41 mouse cellular contexts compared by ENCODE assay signal in genomic region chr1:86480288-86480687, GRCm38 (mm10). TPM values are rescaled to one million over a fixed set of nuclear protein-coding genes. Genes with fewer than 3 reads are reported as not detected.
DNase-seq lines count a peak whose midpoint lies in the region; ATAC-seq and TF ChIP-seq lines count a peak whose summit lies in the region.
"Had no signal": no experiment of that assay in that cellular context is flagged by ENCODE, and none has a peak within 500 bp of the region (broad histone marks: within the 10 kb centered on the region; RNA-seq: fewer than 3 reads in every experiment).

No protein-coding gene starts in this region.

- no peaks in the 10 kb centered on the region for H3K36me3 ChIP-seq in intestine, embryonic 15.5 days
- no peaks in the 10 kb centered on the region for H3K36me3 ChIP-seq in intestine, postnatal 0 days (ENCODE audit: control insufficient read depth, insufficient read depth)
- H3K36me3 ChIP-seq in stomach, embryonic 15.5 days, result no peaks in the 10 kb centered on the region
- H3K36me3 ChIP-seq in stomach, postnatal 0 days (ENCODE audit: control insufficient read depth, insufficient read depth, low read length), result no peaks in the 10 kb centered on the region
- H3K36me3 ChIP-seq in liver, embryonic 14.5 days (replicated peaks; ENCODE audit: control insufficient read depth, insufficient read depth, low read depth), result no peaks in the 10 kb centered on the region
- H3K36me3 ChIP-seq in stomach, embryonic 16.5 days (ENCODE audit: control insufficient read depth, insufficient read depth, low read length), result no peaks in the 10 kb centered on the region
- H3K36me3 ChIP-seq in hindbrain, postnatal 0 days (ENCODE audit: insufficient read depth, low read length), result no peaks in the 10 kb centered on the region
- H3K36me3 ChIP-seq: embryonic facial prominence, embryonic 12.5 days; forebrain, embryonic 10.5 days; heart, embryonic 10.5 days; heart, embryonic 15.5 days; limb, embryonic 15.5 days; midbrain, embryonic 12.5 days; neural tube, embryonic 13.5 days had no signal

- H3K9ac ChIP-seq in intestine, embryonic 15.5 days, result no peak overlapping the region
- no peak overlapping the region for H3K9ac ChIP-seq in intestine, postnatal 0 days (ENCODE audit: low read depth, low read length)
- no peak overlapping the region for H3K9ac ChIP-seq in stomach, embryonic 15.5 days
- no peak overlapping the region for H3K9ac ChIP-seq in stomach, postnatal 0 days (ENCODE audit: low read length)
- peak overlapping the region; percentile 56 for H3K9ac ChIP-seq in liver, embryonic 14.5 days (replicated peaks)
- no peak overlapping the region for H3K9ac ChIP-seq in stomach, embryonic 16.5 days (ENCODE audit: low read length)
- H3K9ac ChIP-seq in hindbrain, postnatal 0 days (replicated peaks; ENCODE audit: low read length), result no peak overlapping the region
- H3K9ac ChIP-seq: embryonic facial prominence, embryonic 12.5 days; heart, embryonic 15.5 days; limb, embryonic 15.5 days; midbrain, embryonic 12.5 days; neural tube, embryonic 13.5 days had no signal

- no peak for DNase-seq in stomach, postnatal 0 days (ENCODE audit: low spot score)
- no peak for DNase-seq in liver, embryonic 14.5 days (ENCODE audit: low read depth in 3 of 3, low spot score in 3 of 3)
- no peak for DNase-seq in hindbrain, postnatal 0 days (ENCODE audit: low spot score)
- DNase-seq in gastrocnemius, adult 8-10 months (ENCODE audit: low spot score in 2 of 2), result no peak
- DNase-seq: adrenal gland, adult 8-10 months; cerebellum, adult 9-10 months; cerebellum, postnatal 36 days; gastrocnemius, postnatal 14 days; kidney, adult 11 months; kidney, postnatal 25 days; left cerebral cortex, postnatal 4 days; lung, postnatal 36 days; right cerebral cortex, postnatal 4 days; thymus, postnatal 14 days had no signal

- no peak for TF ChIP-seq CTCF in intestine, postnatal 0 days (IDR thresholded peaks at IDR 0.05; ENCODE audit: low read depth)
- TF ChIP-seq CTCF in stomach, postnatal 0 days (IDR thresholded peaks at IDR 0.05; ENCODE audit: low read depth), result no peak
- TF ChIP-seq CTCF in liver, embryonic 14.5 days (IDR thresholded peaks at IDR 0.05; ENCODE audit: low read depth), result no peak
- no peak for TF ChIP-seq CTCF in hindbrain, postnatal 0 days (IDR thresholded peaks at IDR 0.05; ENCODE audit: low read depth)

- H3K27ac ChIP-seq in intestine, embryonic 15.5 days, result peak overlapping the region; percentile 81
- H3K27ac ChIP-seq in intestine, postnatal 0 days (ENCODE audit: low read depth, low read length), result no peak overlapping the region
- H3K27ac ChIP-seq in stomach, embryonic 15.5 days, result peak overlapping the region; percentile 6; the same call in 1 of the 2 replicates
- H3K27ac ChIP-seq in stomach, postnatal 0 days (replicated peaks), result no peak overlapping the region
- peak overlapping the region; percentile 96 for H3K27ac ChIP-seq in liver, embryonic 14.5 days
- peak overlapping the region; percentile 64; the same call in 1 of the 2 replicates for H3K27ac ChIP-seq in stomach, embryonic 16.5 days (ENCODE audit: low read length)
- no peak overlapping the region for H3K27ac ChIP-seq in hindbrain, postnatal 0 days
- H3K27ac ChIP-seq: embryonic facial prominence, embryonic 12.5 days; heart, embryonic 10.5 days; heart, embryonic 15.5 days; midbrain, embryonic 12.5 days had no signal

- H3K27me3 ChIP-seq in intestine, embryonic 15.5 days (replicated peaks), result no peaks in the 10 kb centered on the region
- no peaks in the 10 kb centered on the region for H3K27me3 ChIP-seq in intestine, postnatal 0 days (replicated peaks; ENCODE audit: control insufficient read depth, insufficient read depth, low read length)
- H3K27me3 ChIP-seq in stomach, embryonic 15.5 days (replicated peaks), result no peaks in the 10 kb centered on the region
- H3K27me3 ChIP-seq in stomach, postnatal 0 days (ENCODE audit: control insufficient read depth, insufficient read depth, low read length), result no peaks in the 10 kb centered on the region
- H3K27me3 ChIP-seq in liver, embryonic 14.5 days (ENCODE audit: control insufficient read depth, insufficient read depth, low read length), result no peaks in the 10 kb centered on the region
- H3K27me3 ChIP-seq in stomach, embryonic 16.5 days (ENCODE audit: control insufficient read depth, insufficient read depth, low read length), result no peaks in the 10 kb centered on the region
- no peaks in the 10 kb centered on the region for H3K27me3 ChIP-seq in hindbrain, postnatal 0 days (ENCODE audit: insufficient read depth, low read length)
- H3K27me3 ChIP-seq: CH12.LX; embryonic facial prominence, embryonic 12.5 days; heart, embryonic 15.5 days; limb, embryonic 15.5 days; midbrain, embryonic 12.5 days; neural tube, embryonic 13.5 days had no signal

- no peak overlapping the region for H3K4me2 ChIP-seq in intestine, embryonic 15.5 days (replicated peaks)
- no peak overlapping the region for H3K4me2 ChIP-seq in intestine, postnatal 0 days (replicated peaks; ENCODE audit: low read depth)
- no peak overlapping the region for H3K4me2 ChIP-seq in stomach, embryonic 15.5 days
- no peak overlapping the region for H3K4me2 ChIP-seq in stomach, postnatal 0 days (replicated peaks; ENCODE audit: low read depth)
- peak overlapping the region; percentile 56 for H3K4me2 ChIP-seq in liver, embryonic 14.5 days (ENCODE audit: low read depth)
- H3K4me2 ChIP-seq in stomach, embryonic 16.5 days (ENCODE audit: low read depth, low read length), result no peak overlapping the region
- no peak overlapping the region for H3K4me2 ChIP-seq in hindbrain, postnatal 0 days (ENCODE audit: low read depth, low read length)
- H3K4me2 ChIP-seq: embryonic facial prominence, embryonic 12.5 days; heart, embryonic 15.5 days; limb, embryonic 15.5 days; midbrain, embryonic 12.5 days; neural tube, embryonic 13.5 days had no signal

- H3K4me1 ChIP-seq in intestine, embryonic 15.5 days (replicated peaks), result peaks cover 8% of the 10 kb centered on the region; the same call in 1 of the 2 replicates
- H3K4me1 ChIP-seq in intestine, postnatal 0 days (replicated peaks; ENCODE audit: control insufficient read depth, insufficient read depth, low read length), result 0 out of 2 replicates have a peak, but pooled peaks cover 5% of the 10 kb centered on the region
- H3K4me1 ChIP-seq in stomach, embryonic 15.5 days, result no peaks in the 10 kb centered on the region
- H3K4me1 ChIP-seq in stomach, postnatal 0 days (replicated peaks; ENCODE audit: control insufficient read depth, insufficient read depth), result no peaks in the 10 kb centered on the region
- H3K4me1 ChIP-seq in liver, embryonic 14.5 days (replicated peaks; ENCODE audit: control insufficient read depth in 2 of 2, insufficient read depth in 2 of 2, low read length in 1 of 2), result peaks cover 38 to 48% of the 10 kb centered on the region in 2 experiments
- peaks cover 11% of the 10 kb centered on the region for H3K4me1 ChIP-seq in stomach, embryonic 16.5 days (ENCODE audit: control insufficient read depth, insufficient read depth, low read length)
- H3K4me1 ChIP-seq in hindbrain, postnatal 0 days (ENCODE audit: insufficient read depth, low read length), result no peaks in the 10 kb centered on the region
- H3K4me1 ChIP-seq: embryonic facial prominence, embryonic 12.5 days had no signal

- no peak for TF ChIP-seq EP300 in stomach, postnatal 0 days (optimal IDR thresholded peaks at IDR 0.05)
- TF ChIP-seq EP300 in liver, embryonic 14.5 days (IDR thresholded peaks at IDR 0.05; ENCODE audit: low read depth), result peak; percentile 55; the same call in 1 of the 2 replicates

- no peak for ATAC-seq in intestine, embryonic 15.5 days
- no peak for ATAC-seq in intestine, postnatal 0 days
- no peak for ATAC-seq in stomach, embryonic 15.5 days (ENCODE audit: insufficient read depth, low FRiP score, low read depth)
- ATAC-seq in stomach, postnatal 0 days (ENCODE audit: low FRiP score, low TSS enrichment), result no peak
- peak; percentile 54 for ATAC-seq in liver, embryonic 14.5 days (ENCODE audit: insufficient read depth)
- no peak for ATAC-seq in stomach, embryonic 16.5 days (ENCODE audit: insufficient read depth, low FRiP score)
- no peak for ATAC-seq in hindbrain, postnatal 0 days
- ATAC-seq: activated CD4-positive, CD25-positive, alpha-beta regulatory T cell, adult 4 months; forebrain, embryonic 16.5 days; hindbrain, embryonic 16.5 days had no signal

- WGBS in intestine, embryonic 15.5 days, result 81% methylated on average over 6 of the region's 6 CpGs
- WGBS in intestine, postnatal 0 days, result 65% methylated on average over 6 of the region's 6 CpGs
- WGBS in stomach, embryonic 15.5 days, result 76% methylated on average over 6 of the region's 6 CpGs
- WGBS in stomach, postnatal 0 days, result 82% methylated on average over 6 of the region's 6 CpGs
- WGBS in liver, embryonic 14.5 days (ENCODE audit: insufficient replicate concordance), result 39% methylated on average over 6 of the region's 6 CpGs
- WGBS in stomach, embryonic 16.5 days, result 73% methylated on average over 6 of the region's 6 CpGs
- WGBS in hindbrain, postnatal 0 days, result 93% methylated on average over 6 of the region's 6 CpGs

- H3K4me3 ChIP-seq in intestine, embryonic 15.5 days (replicated peaks), result no peak overlapping the region
- no peak overlapping the region for H3K4me3 ChIP-seq in intestine, postnatal 0 days (ENCODE audit: low read depth, low read length)
- H3K4me3 ChIP-seq in stomach, embryonic 15.5 days (replicated peaks), result no peak overlapping the region
- no peak overlapping the region for H3K4me3 ChIP-seq in stomach, postnatal 0 days (ENCODE audit: low read depth, low read length)
- H3K4me3 ChIP-seq in liver, embryonic 14.5 days (ENCODE audit: insufficient read depth in 1 of 2, low read depth in 2 of 2, low read length in 2 of 2), result no peak overlapping the region
- H3K4me3 ChIP-seq in stomach, embryonic 16.5 days (replicated peaks; ENCODE audit: low read length), result no peak overlapping the region
- no peak overlapping the region for H3K4me3 ChIP-seq in hindbrain, postnatal 0 days (ENCODE audit: low read length)
- H3K4me3 ChIP-seq: embryonic facial prominence, embryonic 12.5 days; forebrain, embryonic 10.5 days; heart, embryonic 10.5 days; heart, embryonic 15.5 days; limb, embryonic 15.5 days; midbrain, embryonic 12.5 days; neural tube, embryonic 13.5 days had no signal

- no peaks in the 10 kb centered on the region for H3K9me3 ChIP-seq in intestine, embryonic 15.5 days
- no peaks in the 10 kb centered on the region for H3K9me3 ChIP-seq in intestine, postnatal 0 days (ENCODE audit: control insufficient read depth)
- no peaks in the 10 kb centered on the region for H3K9me3 ChIP-seq in stomach, embryonic 15.5 days
- no peaks in the 10 kb centered on the region for H3K9me3 ChIP-seq in stomach, postnatal 0 days (ENCODE audit: control insufficient read depth, low read length)
- H3K9me3 ChIP-seq in liver, embryonic 14.5 days (ENCODE audit: control insufficient read depth, low read length), result no peaks in the 10 kb centered on the region
- no peaks in the 10 kb centered on the region for H3K9me3 ChIP-seq in stomach, embryonic 16.5 days (replicated peaks; ENCODE audit: control insufficient read depth, low read length)
- no peaks in the 10 kb centered on the region for H3K9me3 ChIP-seq in hindbrain, postnatal 0 days (ENCODE audit: low read length)
- H3K9me3 ChIP-seq: embryonic facial prominence, embryonic 12.5 days; forebrain, embryonic 10.5 days; heart, embryonic 10.5 days; heart, embryonic 15.5 days; limb, embryonic 15.5 days; midbrain, embryonic 12.5 days; neural tube, embryonic 13.5 days had no signal

RNA-seq across cellular contexts. Expression of gene Ptma, which starts 46.2 kb away (rescaled TPM):
- 2,151 and 2,475 TPM in 2 replicates for polyA plus RNA-seq in intestine, embryonic 15.5 days (2015; fragmentation: Nextera tagmentation; extraction: Ambion mirVana)
- polyA plus RNA-seq in intestine, postnatal 0 days (2015; fragmentation: Nextera tagmentation; extraction: Ambion mirVana), result 1,008 and 1,098 TPM in 2 replicates
- 2,449 and 2,521 TPM in 2 replicates for polyA plus RNA-seq in stomach, embryonic 15.5 days (2015; fragmentation: Nextera tagmentation; extraction: Ambion mirVana)
- 1,436 and 1,585 TPM in 2 replicates for polyA plus RNA-seq in stomach, postnatal 0 days (2015; fragmentation: Nextera tagmentation; extraction: Ambion mirVana)
- 466 and 1,286 TPM in 2 replicates for polyA plus RNA-seq in liver, embryonic 14.5 days (2012; rRNA removed)
- 993 and 1,059 TPM in 2 replicates for polyA plus RNA-seq in liver, embryonic 14.5 days (2014; fragmentation: Nextera tagmentation; extraction: Ambion mirVana)
- polyA plus RNA-seq in stomach, embryonic 16.5 days (2015; fragmentation: Nextera tagmentation; extraction: Ambion mirVana), result 1,914 and 2,170 TPM in 2 replicates
- 619 and 723 TPM in 2 replicates for total RNA-seq in hindbrain, postnatal 0 days (2014; rRNA removed)
- polyA plus RNA-seq in hindbrain, postnatal 0 days (2015; fragmentation: Nextera tagmentation; extraction: Ambion mirVana), result 1,399 and 1,474 TPM in 2 replicates
- 10 to 100 TPM; 50.9 to 76.9 (median 67.7) TPM for total RNA-seq in gastrocnemius, adult 8-10 months (2022)

RNA-seq across cellular contexts. Expression of gene Tex44, which starts 54.2 kb away (rescaled TPM):
- polyA plus RNA-seq in intestine, embryonic 15.5 days (2015; fragmentation: Nextera tagmentation; extraction: Ambion mirVana), result not detected in 2 replicates
- not detected in 2 replicates for polyA plus RNA-seq in intestine, postnatal 0 days (2015; fragmentation: Nextera tagmentation; extraction: Ambion mirVana)
- not detected in 2 replicates for polyA plus RNA-seq in stomach, embryonic 15.5 days (2015; fragmentation: Nextera tagmentation; extraction: Ambion mirVana)
- polyA plus RNA-seq in stomach, postnatal 0 days (2015; fragmentation: Nextera tagmentation; extraction: Ambion mirVana), result not detected in 2 replicates
- not detected in 2 replicates for polyA plus RNA-seq in liver, embryonic 14.5 days (2012; rRNA removed)
- not detected in 2 replicates for polyA plus RNA-seq in liver, embryonic 14.5 days (2014; fragmentation: Nextera tagmentation; extraction: Ambion mirVana)
- polyA plus RNA-seq in stomach, embryonic 16.5 days (2015; fragmentation: Nextera tagmentation; extraction: Ambion mirVana), result not detected in 2 replicates
- total RNA-seq in hindbrain, postnatal 0 days (2014; rRNA removed), result not detected in 2 replicates
- polyA plus RNA-seq in hindbrain, postnatal 0 days (2015; fragmentation: Nextera tagmentation; extraction: Ambion mirVana), result not detected in 2 replicates
- total RNA-seq in gastrocnemius, adult 8-10 months (2022), result not detected
- total RNA-seq: adrenal gland, adult 8-10 months; adrenal gland, postnatal 4 days; CH12.LX; ES-E14; gastrocnemius, postnatal 14 days; granulocyte monocyte progenitor cell, adult 5-6 weeks; heart, postnatal 25 days; layer of hippocampus, adult 8-10 months; layer of hippocampus, postnatal 25 days; left cerebral cortex, adult 8-10 months; left cerebral cortex, postnatal 4 days; megakaryocyte, adult 5-6 weeks had no signal
- polyA plus RNA-seq: activated CD4-positive, CD25-positive, alpha-beta regulatory T cell, adult 4 months; C2C12; embryonic facial prominence, embryonic 12.5 days; forebrain, embryonic 10.5 days; forebrain, embryonic 16.5 days; heart, embryonic 10.5 days; heart, embryonic 15.5 days; hindbrain, embryonic 16.5 days; limb, embryonic 15.5 days; lung, embryonic 16.5 days; midbrain, embryonic 12.5 days; neural tube, embryonic 13.5 days; urinary bladder, adult 2 months had no signal

RNA-seq across cellular contexts. Expression of gene Nmur1, which starts 54.3 kb away (rescaled TPM):
- 0.27 and 0.36 TPM in 2 replicates for polyA plus RNA-seq in intestine, embryonic 15.5 days (2015; fragmentation: Nextera tagmentation; extraction: Ambion mirVana)
- 4.3 and 4.5 TPM in 2 replicates for polyA plus RNA-seq in intestine, postnatal 0 days (2015; fragmentation: Nextera tagmentation; extraction: Ambion mirVana)
- polyA plus RNA-seq in stomach, embryonic 15.5 days (2015; fragmentation: Nextera tagmentation; extraction: Ambion mirVana), result not detected in 2 replicates
- 0.52 and 0.56 TPM in 2 replicates for polyA plus RNA-seq in stomach, postnatal 0 days (2015; fragmentation: Nextera tagmentation; extraction: Ambion mirVana)
- not detected in 2 replicates for polyA plus RNA-seq in liver, embryonic 14.5 days (2012; rRNA removed)
- polyA plus RNA-seq in liver, embryonic 14.5 days (2014; fragmentation: Nextera tagmentation; extraction: Ambion mirVana), result not detected in 2 replicates
- polyA plus RNA-seq in stomach, embryonic 16.5 days (2015; fragmentation: Nextera tagmentation; extraction: Ambion mirVana), result not detected in 2 replicates
- total RNA-seq in hindbrain, postnatal 0 days (2014; rRNA removed), result 0.16 TPM in 1 of 2 replicates, not detected in the other
- 0.16 and 0.24 TPM in 2 replicates for polyA plus RNA-seq in hindbrain, postnatal 0 days (2015; fragmentation: Nextera tagmentation; extraction: Ambion mirVana)
- total RNA-seq in gastrocnemius, adult 8-10 months (2022), result not detected
- total RNA-seq: adrenal gland, adult 8-10 months; adrenal gland, postnatal 4 days; CH12.LX; gastrocnemius, postnatal 14 days; granulocyte monocyte progenitor cell, adult 5-6 weeks; heart, postnatal 25 days; layer of hippocampus, adult 8-10 months; layer of hippocampus, postnatal 25 days; megakaryocyte, adult 5-6 weeks had no signal
- polyA plus RNA-seq: embryonic facial prominence, embryonic 12.5 days; forebrain, embryonic 16.5 days; heart, embryonic 15.5 days; hindbrain, embryonic 11.5 days; limb, embryonic 15.5 days; midbrain, embryonic 12.5 days had no signal

Comparison
In these comparisons a context has a peak if more than half of its experiments do, and no peak if none do; other contexts are left out.
1. H3K27ac ChIP-seq: peak in intestine, embryonic 15.5 days (single experiment), stomach, embryonic 15.5 days (single experiment), liver, embryonic 14.5 days (single experiment) and stomach, embryonic 16.5 days (single experiment); none in intestine, postnatal 0 days (single experiment), stomach, postnatal 0 days (single experiment) and hindbrain, postnatal 0 days (single experiment).